Mouse (Mus musculus) kidney, adult 2 months (tissue): Measurements from ENCODE around the gene Egln1.

ENCODE experiments used
- CTCF ChIP-seq: fragments of 200-500 bp; conservative IDR thresholded peaks from 2 replicates; pipeline ENCODE4 v1.5.1; 2011; ENCODE audit warnings: low read depth, mild to moderate bottlenecking, control low read depth, low read length, moderate library complexity, mixed read lengths; ENCODE audit not compliant: insufficient read depth, insufficient read length
- POLR2A ChIP-seq: fragments of 200-500 bp; IDR thresholded peaks from one replicate; pipeline ENCODE4 v1.6.1; 2011; ENCODE audit warnings: low read depth, low read length, control low read depth

DNA sequence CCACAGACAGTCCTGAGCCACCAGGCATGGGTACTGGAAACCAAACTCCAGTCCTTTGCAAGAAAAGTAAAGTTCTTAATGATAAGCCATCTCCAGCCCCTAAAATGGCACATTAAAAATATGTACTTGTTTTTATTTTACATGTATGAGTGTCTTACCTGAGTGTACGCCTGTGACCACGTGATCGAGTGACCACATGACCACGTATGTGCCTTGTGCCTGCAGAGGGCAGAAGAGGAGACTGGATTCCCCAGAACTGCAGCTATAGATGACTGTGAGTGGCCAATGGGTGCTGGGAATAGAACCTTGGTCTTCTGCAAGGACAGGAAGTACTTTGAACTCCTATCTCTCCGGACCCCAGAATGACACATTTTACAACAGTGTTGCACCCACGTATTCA, 27.1 kb upstream of the Egln1 start:
- TF ChIP-seq CTCF (no peak), POLR2A (no peak)
